Mouse (Mus musculus) intestine, postnatal 0 days (tissue): ENCODE measurements around the gene Srl. TPM values are rescaled to one million over a fixed set of nuclear protein-coding genes. Genes with fewer than 3 reads are reported as not detected.
"Not testable (repeated sequence)": the region's sequence is repeated elsewhere in the genome, so short reads cannot be mapped to it uniquely, and the experiment has no call there.

Experiments
- ATAC-seq: fragments of 200-750 bp; cut with Nextera tagmentation; 2 replicates; pipeline ENCODE4 v1.8.0; 2017; ENCODE audit warnings: mild to moderate bottlenecking, moderate TSS enrichment, moderate library complexity
- H3K27ac ChIP-seq: fragments of 300-500 bp; sonication (generic); 2 replicates; pipeline ENCODE4 v1.5.1; 2014; ENCODE audit warnings: mild to moderate bottlenecking, low read depth, low read length, moderate library complexity
- H3K27me3 ChIP-seq: fragments of 300-500 bp; sonication (generic); replicated peaks from 2 replicates; pipeline ENCODE4 v1.6.1; 2014; ENCODE audit warnings: low read length, mixed read lengths; ENCODE audit not compliant: control insufficient read depth, insufficient read depth
- H3K36me3 ChIP-seq: fragments of 300-500 bp; sonication (generic); 2 replicates; pipeline ENCODE4 v1.6.1; 2014; ENCODE audit warnings: mild to moderate bottlenecking, moderate library complexity; ENCODE audit not compliant: control insufficient read depth, insufficient read depth
- H3K4me1 ChIP-seq: fragments of 300-500 bp; sonication (generic); replicated peaks from 2 replicates; pipeline ENCODE4 v1.6.1; 2014; ENCODE audit warnings: antibody characterized with exemption, low read length, mixed read lengths; ENCODE audit not compliant: control insufficient read depth, insufficient read depth
- H3K4me2 ChIP-seq: fragments of 300-500 bp; sonication (generic); replicated peaks from 2 replicates; pipeline ENCODE4 v1.6.1; 2014; ENCODE audit warnings: low read depth, mild to moderate bottlenecking, moderate library complexity
- H3K4me3 ChIP-seq: fragments of 300-500 bp; sonication (generic); 2 replicates; pipeline ENCODE4 v1.5.1; 2014; ENCODE audit warnings: low read depth, low read length
- H3K9ac ChIP-seq: fragments of 300-500 bp; sonication (generic); 2 replicates; pipeline ENCODE4 v1.6.1; 2014; ENCODE audit warnings: mild to moderate bottlenecking, low read depth, low read length
- H3K9me3 ChIP-seq: fragments of 300-500 bp; sonication (generic); 2 replicates; pipeline ENCODE4 v1.6.1; 2016; ENCODE audit warnings: mixed run types; ENCODE audit not compliant: control insufficient read depth
- CTCF ChIP-seq: sonication (generic); IDR thresholded peaks from 2 replicates; pipeline ENCODE4 v1.5.1; 2016; ENCODE audit warnings: low read depth, mild to moderate bottlenecking, control low read depth, antibody characterized with exemption, moderate library complexity
- WGBS: fragments of 180-500 bp; shearing (Covaris S2); extraction: QIAGEN DNeasy Blood & Tissue Kit; methylation state at CpG from one replicate; pipeline ENCODE4 v1.1.7; 2014; 5-methylcytosine and 5-hydroxymethylcytosine counted together
- polyA plus RNA-seq: library from polyadenylated mRNA; unstranded; fragments of >200 nt; fragmentation: Nextera tagmentation; extraction: Ambion mirVana; gene quantifications from 2 replicates; pipeline ENCODE4 v1.2.1, GENCODE M21; 2015

Gene Srl
- polyA plus RNA-seq, 1 experiment from 2014 or later = 2.2 TPM

DNA sequence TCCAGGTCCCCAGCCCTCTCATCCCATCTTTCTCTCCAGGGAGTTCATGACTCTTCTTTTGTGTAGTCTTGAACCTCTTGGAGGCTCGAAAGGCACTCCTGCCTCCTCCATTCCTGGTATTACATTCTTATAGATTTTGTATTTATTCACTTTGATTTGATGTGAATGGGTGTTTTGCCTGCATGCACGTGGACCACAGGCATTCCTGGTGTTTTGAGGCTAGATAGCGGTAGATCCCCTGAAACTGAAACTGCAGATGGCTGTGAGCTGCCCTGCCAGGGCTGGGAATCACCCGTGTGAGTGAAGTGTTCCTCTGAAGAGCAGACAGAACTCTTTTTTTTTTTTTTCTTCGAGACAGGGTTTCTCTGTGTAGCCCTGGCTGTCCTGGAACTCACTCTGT is 42.8 kb upstream of the Srl start:
- Histone ChIP-seq H3K27ac (no peak overlapping the region), H3K9ac (no peak overlapping the region), H3K4me2 (no peak overlapping the region), H3K36me3 (no peaks in the 10 kb centered on the region), H3K4me1 (peaks cover 8% of the 10 kb centered on the region; the same call in 1 of the 2 replicates), H3K27me3 (no peaks in the 10 kb centered on the region), H3K4me3 (no peak overlapping the region), H3K9me3 (no peaks in the 10 kb centered on the region)
- no peak for ATAC-seq
- TF ChIP-seq CTCF = no peak
- WGBS = 69% methylated on average over 5 of the region's 5 CpGs

DNA sequence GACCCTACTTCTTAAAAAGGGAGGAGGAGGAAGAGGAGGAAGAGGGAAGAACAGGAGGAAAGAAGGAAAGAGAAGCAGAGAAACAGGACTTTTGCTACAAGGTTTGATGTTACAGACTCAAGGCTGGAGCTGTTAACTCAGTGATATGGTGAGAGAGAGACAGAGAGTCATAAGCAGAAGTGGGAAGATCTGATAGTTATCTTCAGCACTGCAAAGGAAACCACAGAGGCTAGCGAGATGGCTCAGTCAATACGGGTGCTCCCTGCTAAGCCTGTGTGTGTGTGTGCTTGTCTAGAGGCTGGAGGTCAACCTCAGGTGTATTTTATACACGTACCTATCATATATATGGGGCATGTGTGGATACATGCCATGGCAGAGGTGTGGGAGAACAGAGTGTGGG is 42.2 kb upstream of the Srl start:
- ATAC-seq = no peak
- WGBS = 76% methylated on average over 3 of the region's 3 CpGs
- no peak overlapping the region for H3K9ac ChIP-seq

GRCm38 (mm10) chr16:4581179-4581578 is 39.6 kb upstream of the Srl start:
- H3K27ac ChIP-seq, H3K36me3 ChIP-seq, ATAC-seq, H3K4me2 ChIP-seq, H3K9ac ChIP-seq, H3K4me1 ChIP-seq, H3K4me3 ChIP-seq, H3K27me3 ChIP-seq, H3K9me3 ChIP-seq: not testable (repeated sequence)
- 75% methylated on average over 4 of the region's 4 CpGs for WGBS

More for the DNA sequence above, 42.2 kb upstream of the Srl start:
- peaks cover 8% of the 10 kb centered on the region; the same call in 1 of the 2 replicates for H3K4me1 ChIP-seq
- no peak overlapping the region for H3K4me2 ChIP-seq
- no peak overlapping the region for H3K27ac ChIP-seq
- TF ChIP-seq CTCF = no peak
- no peaks in the 10 kb centered on the region for H3K36me3 ChIP-seq
- no peak overlapping the region for H3K4me3 ChIP-seq
- H3K9me3 ChIP-seq = no peaks in the 10 kb centered on the region
- H3K27me3 ChIP-seq = no peaks in the 10 kb centered on the region

GRCm38 (mm10) chr16:4578630-4579029 is 37.0 kb upstream of the Srl start:
- Histone ChIP-seq H3K4me3 (no peak overlapping the region), H3K9me3 (no peaks in the 10 kb centered on the region), H3K27ac (no peak overlapping the region), H3K4me1 (no peaks in the 10 kb centered on the region), H3K9ac (no peak overlapping the region), H3K27me3 (no peaks in the 10 kb centered on the region), H3K36me3 (no peaks in the 10 kb centered on the region), H3K4me2 (no peak overlapping the region)
- 58% methylated on average over 7 of the region's 7 CpGs for WGBS
- no peak for TF ChIP-seq CTCF
- ATAC-seq = no peak

DNA sequence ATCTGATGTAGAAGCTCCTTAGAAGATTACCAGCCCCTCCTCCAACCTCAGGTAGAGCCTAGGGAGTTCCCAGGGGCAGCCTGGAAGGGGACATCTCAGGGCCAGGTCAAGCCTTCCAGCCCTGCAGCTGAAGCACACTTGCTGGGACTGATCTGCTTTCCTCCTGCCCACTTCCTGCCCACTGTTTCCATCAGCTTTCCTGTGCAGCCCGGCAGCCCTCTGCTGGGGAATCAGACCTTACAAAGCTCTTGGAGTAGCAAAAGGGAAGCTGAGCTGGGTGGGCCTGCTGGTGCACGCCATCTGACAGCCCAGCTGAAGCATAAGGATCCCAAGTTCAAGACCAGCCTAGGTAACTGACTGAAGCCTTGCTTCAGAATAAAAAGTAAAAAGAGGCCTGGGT is 35.3 kb upstream of the Srl start:
- WGBS = 58% methylated on average over 2 of the region's 2 CpGs
- H3K4me2 ChIP-seq = no peak overlapping the region
- H3K9me3 ChIP-seq = no peaks in the 10 kb centered on the region
- no peak overlapping the region for H3K27ac ChIP-seq
- H3K4me1 ChIP-seq = no peaks in the 10 kb centered on the region
- TF ChIP-seq CTCF = no peak
- no peak overlapping the region for H3K4me3 ChIP-seq
- no peaks in the 10 kb centered on the region for H3K36me3 ChIP-seq
- ATAC-seq = no peak
- H3K27me3 ChIP-seq = no peaks in the 10 kb centered on the region
- no peak overlapping the region for H3K9ac ChIP-seq

DNA sequence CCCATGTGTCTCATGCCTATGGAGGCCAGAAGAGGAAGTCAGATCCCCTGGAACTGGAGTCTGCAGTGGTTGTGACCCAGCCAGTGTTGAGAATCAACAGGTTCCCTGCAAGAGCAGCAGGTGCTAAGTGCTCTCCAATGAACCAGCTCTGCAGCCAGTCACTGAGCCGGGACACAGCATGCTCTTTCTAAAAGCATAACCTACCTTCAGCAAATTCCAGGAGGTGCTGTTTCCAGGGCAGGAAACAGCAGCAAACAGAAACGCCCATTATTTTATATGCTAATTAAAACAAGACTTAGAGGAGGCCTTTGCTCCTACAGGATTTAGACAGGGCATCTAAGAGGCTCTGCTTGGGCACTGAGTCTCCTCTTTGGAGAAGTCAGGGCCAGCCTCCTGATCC is 34.4 kb upstream of the Srl start:
- no peak for ATAC-seq
- H3K9me3 ChIP-seq = no peaks in the 10 kb centered on the region
- H3K4me3 ChIP-seq = no peak overlapping the region
- H3K27me3 ChIP-seq = no peaks in the 10 kb centered on the region
- no peaks in the 10 kb centered on the region for H3K36me3 ChIP-seq
- no peaks in the 10 kb centered on the region for H3K4me1 ChIP-seq
- H3K9ac ChIP-seq = no peak overlapping the region
- TF ChIP-seq CTCF = no peak
- H3K27ac ChIP-seq = no peak overlapping the region
- WGBS = 67% methylated on average over 2 of the region's 2 CpGs
- H3K4me2 ChIP-seq = no peak overlapping the region

- Histone ChIP-seq H3K9ac (no peak overlapping the region), H3K4me1 (no peaks in the 10 kb centered on the region), H3K4me3 (no peak overlapping the region), H3K4me2 (no peak overlapping the region), H3K27me3 (no peaks in the 10 kb centered on the region), H3K36me3 (no peaks in the 10 kb centered on the region), H3K27ac (no peak overlapping the region), H3K9me3 (no peaks in the 10 kb centered on the region)
- 67% methylated on average over 4 of the region's 4 CpGs for WGBS
- no peak for TF ChIP-seq CTCF
- no peak for ATAC-seq
Observed at GRCm38 (mm10) chr16:4570737-4571136, 29.1 kb upstream of the Srl start.
